Mouse (Mus musculus) embryonic fibroblast, embryonic 13.5 days (primary cell): Measurements from ENCODE around the gene Sec14l2.

Experiments
- CTCF ChIP-seq: IDR thresholded peaks from 2 replicates; pipeline ENCODE4 v1.5.1; 2011; ENCODE audit warnings: mild to moderate bottlenecking, control low read depth, low read length, moderate library complexity, borderline replicate concordance; ENCODE audit not compliant: insufficient read depth
- POLR2A ChIP-seq: IDR thresholded peaks from 2 replicates; pipeline ENCODE4 v1.6.1; 2011; ENCODE audit warnings: low read depth, mild to moderate bottlenecking, control low read depth, low read length, moderate library complexity

DNA sequence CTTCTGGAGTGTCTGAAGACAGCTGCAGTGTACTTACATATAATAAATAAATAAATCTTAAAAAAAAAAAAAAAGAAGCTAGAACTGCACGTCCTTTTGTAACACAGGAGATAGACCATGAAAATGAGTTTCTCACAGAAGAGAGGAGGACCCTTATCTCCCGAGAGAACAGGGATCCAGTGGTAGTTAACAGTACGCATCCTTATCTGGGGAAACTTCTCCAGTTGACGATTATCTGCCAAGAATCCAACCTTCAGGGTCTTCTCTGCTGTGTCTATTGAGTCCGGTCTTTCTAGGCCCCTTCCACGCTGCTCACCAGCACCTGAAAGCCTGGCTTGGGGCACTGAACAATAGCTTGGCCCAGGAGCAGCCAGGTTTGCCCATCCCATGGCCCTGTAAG is 9.2 kb downstream of the Sec14l2 start:
- TF ChIP-seq POLR2A (no peak), CTCF (no peak)
